Mouse (Mus musculus): ENCODE measurements at regions not wholly inside any gene's neighbourhood (a gene's known extent, or its start where the extent isn't known, plus 50 kb on each side); places are given as distances from the start of the nearest gene placed in this dataset.
"Not testable (repeated sequence)": the region's sequence is repeated elsewhere in the genome, so short reads cannot be mapped to it uniquely, and the experiment has no call there.

GRCm38 (mm10) chr1:49537965-49538364 lies 1362.5 kb upstream of the Tmeff2 start:
- 59% methylated on average over 2 of the region's 2 CpGs for whole genome bisulfite sequencing
- Histone ChIP-seq H3K4me3 (no peak overlapping the region), H3K36me3 (no peaks in the 10 kb centered on the region), H3K27me3 (no peaks in the 10 kb centered on the region), H3K9me3 (replicated peaks) (no peaks in the 10 kb centered on the region), H3K9ac (no peak overlapping the region), H3K27ac (no peak overlapping the region), H3K4me2 (replicated peaks) (no peak overlapping the region), H3K4me1 (no peaks in the 10 kb centered on the region)
- peak; percentile 38; the same call in 1 of the 2 replicates for ATAC-seq (ENCODE audit: low FRiP score)

GRCm38 (mm10) chr1:49572101-49572500 lies 1328.3 kb upstream of the Tmeff2 start:
- H3K4me1 ChIP-seq; H3K4me3 ChIP-seq; H3K4me2 ChIP-seq (replicated peaks); ATAC-seq (ENCODE audit: low FRiP score); H3K36me3 ChIP-seq; H3K9ac ChIP-seq; H3K27me3 ChIP-seq; H3K9me3 ChIP-seq (replicated peaks); H3K27ac ChIP-seq: not testable (repeated sequence)

- H3K9ac ChIP-seq: no peak overlapping the region
- no peak for ATAC-seq (ENCODE audit: low FRiP score)
- H3K36me3 ChIP-seq: no peaks in the 10 kb centered on the region
- no peak overlapping the region for H3K27ac ChIP-seq
- no peaks in the 10 kb centered on the region for H3K9me3 ChIP-seq (replicated peaks)
- WGBS: 85% methylated on average over 2 of the region's 2 CpGs
- H3K27me3 ChIP-seq: no peaks in the 10 kb centered on the region
- no peaks in the 10 kb centered on the region for H3K4me1 ChIP-seq
- H3K4me2 ChIP-seq (replicated peaks): no peak overlapping the region
- H3K4me3 ChIP-seq: no peak overlapping the region
These were observed 1327.9 kb upstream of the Tmeff2 start for GRCm38 (mm10) chr1:49572561-49572960.
